8 mouse cellular contexts compared by ENCODE assay signal in the genomic region with DNA sequence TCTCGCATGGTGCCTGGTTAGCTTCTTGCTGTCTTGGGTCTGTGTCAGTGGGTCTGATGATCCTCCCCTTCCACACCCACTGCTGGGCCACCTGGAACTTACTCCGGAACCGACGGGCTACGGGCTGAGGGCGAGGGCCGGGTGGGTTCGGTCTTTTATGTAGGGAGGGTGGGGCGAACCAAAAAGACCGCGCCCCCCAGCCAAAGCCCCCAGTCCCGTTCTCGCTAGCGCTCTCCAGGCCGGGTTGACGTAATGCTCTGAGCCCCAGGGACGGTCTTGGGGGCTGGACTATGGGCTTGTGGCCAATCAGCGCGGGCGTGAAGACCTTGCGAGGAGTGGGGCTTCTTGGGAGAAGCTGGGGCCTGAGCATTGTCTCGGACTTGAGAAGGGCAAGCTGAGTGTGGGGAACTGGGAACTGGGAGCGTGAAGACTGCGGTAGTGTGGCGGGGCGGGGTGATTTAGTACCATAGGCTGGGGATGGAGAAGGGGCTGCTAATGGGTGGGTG. TPM values are rescaled to one million over a fixed set of nuclear protein-coding genes. Genes with fewer than 3 reads are reported as not detected.
DNase-seq lines count a peak whose midpoint lies in the region; ATAC-seq and TF ChIP-seq lines count a peak whose summit lies in the region.

A gene (minus strand): TSS at position 241 of the 506 bp plus-strand sequence.

- no peak for TF ChIP-seq CTCF in stomach, postnatal 0 days (IDR thresholded peaks at IDR 0.05; ENCODE audit: low read depth)

- peak within 1 kb of the TSS; percentile 57 for H3K9ac ChIP-seq in intestine, embryonic 15.5 days
- peak within 1 kb of the TSS; percentile 60 for H3K9ac ChIP-seq in limb, embryonic 11.5 days (ENCODE audit: low read length)
- peak within 1 kb of the TSS; percentile 100 for H3K9ac ChIP-seq in midbrain, embryonic 13.5 days (replicated peaks)
- H3K9ac ChIP-seq in stomach, postnatal 0 days (ENCODE audit: low read length), result peak within 1 kb of the TSS; percentile 59

- peaks cover 9% of the 10 kb centered on the region; the same call in 1 of the 2 replicates for H3K27me3 ChIP-seq in intestine, embryonic 15.5 days (replicated peaks)
- 0 out of 2 replicates have a peak, but pooled peaks cover 6% of the 10 kb centered on the region for H3K27me3 ChIP-seq in limb, embryonic 11.5 days (ENCODE audit: control insufficient read depth, insufficient read depth, low read length)
- no peaks in the 10 kb centered on the region for H3K27me3 ChIP-seq in midbrain, embryonic 13.5 days
- H3K27me3 ChIP-seq in stomach, postnatal 0 days (ENCODE audit: control insufficient read depth, insufficient read depth, low read length), result no peaks in the 10 kb centered on the region

- WGBS in intestine, embryonic 15.5 days, result 1% methylated on average over 26 of the region's 26 CpGs
- 0% methylated on average over 26 of the region's 26 CpGs for WGBS in limb, embryonic 11.5 days
- under 1% methylated on average over 26 of the region's 26 CpGs for WGBS in midbrain, embryonic 13.5 days
- WGBS in stomach, postnatal 0 days, result under 1% methylated on average over 26 of the region's 26 CpGs

- H3K4me2 ChIP-seq in intestine, embryonic 15.5 days (replicated peaks), result peak within 1 kb of the TSS; percentile 89
- H3K4me2 ChIP-seq in limb, embryonic 11.5 days (ENCODE audit: low read depth, severe bottlenecking), result peak within 1 kb of the TSS; percentile 90
- peak within 1 kb of the TSS; percentile 92 for H3K4me2 ChIP-seq in midbrain, embryonic 13.5 days (replicated peaks)
- H3K4me2 ChIP-seq in stomach, postnatal 0 days (replicated peaks; ENCODE audit: low read depth), result peak within 1 kb of the TSS; percentile 90

- peak within 1 kb of the TSS; percentile 74 for H3K27ac ChIP-seq in intestine, embryonic 15.5 days
- peak within 1 kb of the TSS; percentile 62; the same call in 1 of the 2 replicates for H3K27ac ChIP-seq in limb, embryonic 11.5 days (replicated peaks; ENCODE audit: low read depth, low read length)
- peak within 1 kb of the TSS; percentile 100 for H3K27ac ChIP-seq in midbrain, embryonic 13.5 days
- H3K27ac ChIP-seq in stomach, postnatal 0 days (replicated peaks), result peak within 1 kb of the TSS; percentile 40

- ATAC-seq in intestine, embryonic 15.5 days, result peak; percentile 91
- ATAC-seq in limb, embryonic 11.5 days (ENCODE audit: insufficient number of reproducible peaks, low FRiP score, low TSS enrichment, low read depth), result peak; percentile 89
- peak; percentile 93 for ATAC-seq in midbrain, embryonic 13.5 days
- ATAC-seq in stomach, postnatal 0 days (ENCODE audit: low FRiP score, low TSS enrichment), result peak; percentile 85

- H3K4me3 ChIP-seq in intestine, embryonic 15.5 days (replicated peaks), result peak within 1 kb of the TSS; percentile 67
- H3K4me3 ChIP-seq in limb, embryonic 11.5 days (ENCODE audit: low read depth, low read length), result peak within 1 kb of the TSS; percentile 58
- peak within 1 kb of the TSS; percentile 95 for H3K4me3 ChIP-seq in midbrain, embryonic 13.5 days (replicated peaks)
- H3K4me3 ChIP-seq in stomach, postnatal 0 days (ENCODE audit: low read depth, low read length), result peak within 1 kb of the TSS; percentile 61

- H3K9me3 ChIP-seq in intestine, embryonic 15.5 days, result no peaks in the 10 kb centered on the region
- H3K9me3 ChIP-seq in limb, embryonic 11.5 days (ENCODE audit: control insufficient read depth, low read length), result no peaks in the 10 kb centered on the region
- H3K9me3 ChIP-seq in midbrain, embryonic 13.5 days, result no peaks in the 10 kb centered on the region
- H3K9me3 ChIP-seq in stomach, postnatal 0 days (ENCODE audit: control insufficient read depth, low read length), result no peaks in the 10 kb centered on the region

- H3K36me3 ChIP-seq in intestine, embryonic 15.5 days, result no peaks in the 10 kb centered on the region
- no peaks in the 10 kb centered on the region for H3K36me3 ChIP-seq in limb, embryonic 11.5 days (ENCODE audit: control insufficient read depth, insufficient read depth, low read length)
- peaks cover 23% of the 10 kb centered on the region for H3K36me3 ChIP-seq in midbrain, embryonic 13.5 days
- H3K36me3 ChIP-seq in stomach, postnatal 0 days (ENCODE audit: control insufficient read depth, insufficient read depth, low read length), result no peaks in the 10 kb centered on the region

- peak; percentile 48 for DNase-seq in kidney, adult 11 months
- no peak for DNase-seq in kidney, adult 9 months
- DNase-seq in cerebellum, postnatal 25 days, result peak; percentile 37 to 50
- DNase-seq in gastrocnemius, postnatal 4 days (ENCODE audit: low spot score in 2 of 2), result peak; percentile 65 to 79
- peak; percentile 86 for DNase-seq in limb, embryonic 11.5 days (ENCODE audit: low spot score)
- peak; percentile 65 for DNase-seq in stomach, postnatal 0 days (ENCODE audit: low spot score)

- no peak for TF ChIP-seq EP300 in stomach, postnatal 0 days (optimal IDR thresholded peaks at IDR 0.05)

- peaks cover 28% of the 10 kb centered on the region for H3K4me1 ChIP-seq in intestine, embryonic 15.5 days (replicated peaks)
- H3K4me1 ChIP-seq in limb, embryonic 11.5 days (ENCODE audit: control insufficient read depth, insufficient read depth, low read length), result peaks cover 22% of the 10 kb centered on the region
- peaks cover 38% of the 10 kb centered on the region for H3K4me1 ChIP-seq in midbrain, embryonic 13.5 days (replicated peaks)
- H3K4me1 ChIP-seq in stomach, postnatal 0 days (replicated peaks; ENCODE audit: control insufficient read depth, insufficient read depth), result peaks cover 4% of the 10 kb centered on the region; the same call in 1 of the 2 replicates

RNA-seq across cellular contexts. Expression of the gene that starts here (rescaled TPM):
- total RNA-seq in gastrocnemius, postnatal 4 days (2021), result 10 to 100 TPM; 74.8 to 91.5 TPM
- polyA plus RNA-seq in intestine, embryonic 15.5 days (2015; fragmentation: Nextera tagmentation; extraction: Ambion mirVana), result 33.5 and 34.2 TPM in 2 replicates
- polyA plus RNA-seq in limb, embryonic 11.5 days (2014; fragmentation: Nextera tagmentation; extraction: Ambion mirVana), result 22.1 and 24.4 TPM in 2 replicates
- polyA plus RNA-seq in midbrain, embryonic 13.5 days (2015; fragmentation: Nextera tagmentation; extraction: Ambion mirVana), result 833 and 846 TPM in 2 replicates
- polyA plus RNA-seq in stomach, postnatal 0 days (2015; fragmentation: Nextera tagmentation; extraction: Ambion mirVana), result 13.4 and 14.6 TPM in 2 replicates

Comparison
In these comparisons a context has a peak if more than half of its experiments do, and no peak if none do; other contexts are left out.
1. RNA of the gene that starts here (polyA plus RNA-seq): 833 to 846 TPM in midbrain, embryonic 13.5 days; 33.5 to 34.2 TPM in intestine, embryonic 15.5 days, 22.1 to 24.4 TPM in limb, embryonic 11.5 days and 13.4 to 14.6 TPM in stomach, postnatal 0 days; every median in the first group is over 10 times any median in the second.
2. H3K27ac ChIP-seq: peak in every context shown above with its lines; median percentile 100 in midbrain, embryonic 13.5 days; 74 in intestine, embryonic 15.5 days; 62 in limb, embryonic 11.5 days; 40 in stomach, postnatal 0 days.
3. Peak in every context shown above with its lines, with median percentiles within 50 percentile points of each other: ATAC-seq, H3K4me2 ChIP-seq, H3K4me3 ChIP-seq and H3K9ac ChIP-seq.